Mouse (Mus musculus): Measurements from ENCODE around the gene Map1lc3b. TPM values are rescaled to one million over a fixed set of nuclear protein-coding genes. Genes with fewer than 3 reads are reported as not detected.
A peak's percentile ranks its signal among the peaks of the same experiment; 100 is the strongest.

The Map1lc3b gene
- polyA plus RNA-seq, 1 experiment = 195 TPM

DNA sequence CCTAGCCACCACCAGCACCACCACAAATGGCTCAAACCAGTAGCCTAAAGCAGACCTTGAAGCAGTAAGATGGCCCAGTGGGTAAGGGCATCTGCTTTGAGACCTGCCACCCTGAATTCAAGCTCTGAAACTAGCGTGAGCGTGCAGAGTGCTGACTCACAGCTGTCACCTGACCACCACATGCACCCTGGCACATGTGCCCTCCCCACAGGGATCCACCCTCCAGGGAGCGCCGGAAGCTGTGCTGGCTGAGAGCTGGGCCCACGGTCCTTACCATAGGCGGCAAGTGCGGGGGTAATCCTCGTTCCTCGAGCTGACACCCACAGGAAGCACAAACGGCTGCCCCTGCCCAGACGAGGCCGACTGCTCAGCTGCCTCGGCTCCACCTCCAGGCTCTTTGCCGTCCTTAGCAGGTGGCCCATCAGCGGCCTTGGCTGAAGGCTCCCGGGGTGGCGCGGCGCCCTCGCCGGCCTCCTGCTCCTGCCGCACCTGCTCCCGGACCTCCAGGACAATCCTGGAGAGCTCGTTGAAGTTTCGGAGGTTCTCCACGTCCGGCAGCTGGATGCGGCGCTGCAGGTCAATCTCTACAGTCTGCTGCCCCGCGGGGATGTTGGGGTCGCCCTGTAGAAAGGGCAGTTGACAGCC, 36.2 kb upstream of the Map1lc3b start:
- TF ChIP-seq POLR2A (IDR thresholded peaks at IDR 0.05; ENCODE audit: borderline replicate concordance, low read depth, low read length) = no peak
- TF ChIP-seq CTCF (IDR thresholded peaks at IDR 0.05; ENCODE audit: low read depth, low read length) = no peak
- Histone ChIP-seq H3K4me3 (ENCODE audit: insufficient read depth, low read length) (no peak overlapping the region), H3K27ac (ENCODE audit: insufficient read depth, low read depth, low read length) (peak overlapping the region; percentile 44), H3K4me1 (ENCODE audit: control insufficient read depth, insufficient read depth, low read length) (peaks cover 15% of the 10 kb centered on the region)

DNA sequence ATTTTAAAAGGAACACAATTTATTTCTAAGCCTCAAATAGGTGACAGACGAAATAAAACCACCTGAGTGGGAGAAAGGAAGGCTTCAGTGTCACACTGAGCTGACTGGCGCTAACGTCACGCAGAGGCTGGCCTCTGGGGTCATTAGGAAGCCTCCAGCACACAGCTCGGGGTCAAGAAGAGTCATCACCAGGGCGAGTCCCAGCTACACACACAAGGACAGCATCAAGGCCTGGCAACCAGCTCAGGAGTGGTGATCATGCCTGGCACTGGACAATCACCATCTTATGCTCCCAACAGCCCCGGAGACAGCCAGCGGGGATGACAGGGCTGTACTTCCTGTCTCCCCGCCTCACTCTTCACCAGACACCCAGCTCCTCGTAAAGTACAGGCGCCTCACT, 32.4 kb upstream of the Map1lc3b start:
- TF ChIP-seq CTCF (IDR thresholded peaks at IDR 0.05; ENCODE audit: low read depth, low read length) = no peak
- TF ChIP-seq POLR2A (IDR thresholded peaks at IDR 0.05; ENCODE audit: borderline replicate concordance, low read depth, low read length) = no peak
- Histone ChIP-seq H3K4me1 (ENCODE audit: control insufficient read depth, insufficient read depth, low read length) (peaks cover 15% of the 10 kb centered on the region), H3K4me3 (ENCODE audit: insufficient read depth, low read length) (no peak overlapping the region), H3K27ac (ENCODE audit: insufficient read depth, low read depth, low read length) (no peak overlapping the region)

DNA sequence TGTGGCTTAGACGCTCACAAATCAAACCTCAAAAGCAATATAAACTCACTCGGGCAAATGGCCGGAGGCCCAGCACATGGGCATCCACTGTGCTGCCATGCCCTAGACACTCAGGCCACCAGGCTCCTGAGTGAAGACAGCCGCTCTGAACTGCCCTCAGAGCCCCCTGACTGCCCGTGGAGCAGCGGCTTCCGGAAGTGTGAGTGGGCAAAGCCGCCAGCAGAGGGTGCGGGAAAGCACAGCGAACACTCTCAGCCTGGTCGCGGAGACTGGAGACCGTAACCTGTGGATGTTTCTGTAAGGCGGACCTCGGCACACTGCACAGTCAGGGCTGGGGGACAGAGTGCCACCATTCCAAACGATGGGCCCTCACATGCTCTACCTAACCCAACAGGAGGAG, 31.6 kb upstream of the Map1lc3b start:
- no peak overlapping the region for H3K4me3 ChIP-seq (ENCODE audit: insufficient read depth, low read length)
- no peak for TF ChIP-seq CTCF (IDR thresholded peaks at IDR 0.05; ENCODE audit: low read depth, low read length)
- no peak for TF ChIP-seq POLR2A (IDR thresholded peaks at IDR 0.05; ENCODE audit: borderline replicate concordance, low read depth, low read length)
- H3K27ac ChIP-seq (ENCODE audit: insufficient read depth, low read depth, low read length) = no peak overlapping the region
- peaks cover 12% of the 10 kb centered on the region for H3K4me1 ChIP-seq (ENCODE audit: control insufficient read depth, insufficient read depth, low read length)

- no peaks in the 10 kb centered on the region for H3K4me1 ChIP-seq (ENCODE audit: control insufficient read depth, insufficient read depth, low read length)
- no peak overlapping the region for H3K4me3 ChIP-seq (ENCODE audit: insufficient read depth, low read length)
- TF ChIP-seq POLR2A (IDR thresholded peaks at IDR 0.05; ENCODE audit: borderline replicate concordance, low read depth, low read length) (no peak), CTCF (IDR thresholded peaks at IDR 0.05; ENCODE audit: low read depth, low read length) (no peak)
- H3K27ac ChIP-seq (ENCODE audit: insufficient read depth, low read depth, low read length) = no peak overlapping the region
These were observed 30.4 kb upstream of the Map1lc3b start for GRCm38 (mm10) chr8:121559801-121560200.

DNA sequence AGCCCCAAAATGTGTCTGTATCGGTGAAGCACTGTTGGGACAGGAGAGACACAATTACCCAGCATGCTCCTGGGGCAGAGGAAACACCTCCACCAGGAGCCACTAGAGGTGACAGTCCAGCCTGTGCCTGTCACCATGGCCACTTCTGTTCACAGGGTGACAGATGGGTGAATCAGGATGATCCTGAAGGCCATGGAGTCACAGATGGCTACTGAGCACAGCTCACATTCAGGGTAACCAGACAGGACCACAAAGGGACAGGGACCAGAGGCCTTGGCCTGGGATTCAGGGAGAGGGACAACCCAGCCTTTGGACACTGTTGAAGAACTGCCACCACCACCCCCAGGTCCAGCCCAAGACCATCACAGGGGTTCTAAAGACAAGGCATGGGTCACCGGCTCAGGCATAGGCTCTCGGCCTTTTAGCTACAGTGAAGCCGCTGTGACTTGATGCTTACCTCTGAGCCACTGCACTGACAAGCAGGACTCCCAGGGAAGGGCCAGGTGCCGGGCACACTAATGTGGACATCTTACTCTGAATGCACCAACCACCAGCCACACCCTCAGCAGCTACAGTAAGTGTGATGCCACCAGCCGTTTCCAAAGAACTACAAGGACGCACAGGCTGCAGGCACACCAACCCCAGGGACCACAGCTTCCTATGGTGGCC, 29.6 kb upstream of the Map1lc3b start:
- no peaks in the 10 kb centered on the region for H3K4me1 ChIP-seq (ENCODE audit: control insufficient read depth, insufficient read depth, low read length)
- no peak overlapping the region for H3K27ac ChIP-seq (ENCODE audit: insufficient read depth, low read depth, low read length)
- no peak overlapping the region for H3K4me3 ChIP-seq (ENCODE audit: insufficient read depth, low read length)
- TF ChIP-seq CTCF (IDR thresholded peaks at IDR 0.05; ENCODE audit: low read depth, low read length) (no peak), POLR2A (IDR thresholded peaks at IDR 0.05; ENCODE audit: borderline replicate concordance, low read depth, low read length) (no peak)

DNA sequence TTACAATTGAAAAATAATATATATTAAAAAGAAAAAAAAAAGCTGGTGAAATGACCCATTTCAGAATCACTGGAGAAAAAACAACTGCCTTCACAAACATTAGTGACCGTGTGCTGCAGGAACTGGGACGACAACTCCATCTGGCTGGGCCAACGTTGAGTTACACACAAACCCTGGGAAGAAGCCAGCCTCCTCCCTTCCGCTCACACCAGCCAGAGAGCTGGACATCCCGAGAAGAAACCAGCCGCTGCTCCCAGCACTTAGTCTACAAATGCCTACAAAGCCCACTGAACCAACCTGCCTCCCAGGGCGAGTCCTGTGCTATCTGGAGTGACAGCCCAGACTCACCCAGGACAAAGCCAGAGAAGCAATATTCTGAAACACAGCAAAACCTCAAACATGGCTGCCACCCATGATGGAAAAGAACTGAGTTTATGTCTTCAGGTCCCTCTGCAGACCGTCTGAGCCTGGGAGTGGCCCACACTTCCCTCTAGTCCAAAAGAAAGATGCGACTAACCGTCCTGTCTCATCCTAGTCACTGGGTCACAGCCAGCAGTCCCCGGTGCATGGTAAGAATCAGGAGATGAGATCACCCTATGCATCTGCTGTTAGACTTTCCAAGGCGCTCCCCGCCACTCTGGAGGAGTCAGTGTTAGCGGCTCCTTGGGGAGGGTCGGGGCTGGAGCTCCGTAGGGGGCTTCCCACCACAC, 28.4 kb upstream of the Map1lc3b start:
- no peak overlapping the region for H3K27ac ChIP-seq (ENCODE audit: insufficient read depth, low read depth, low read length)
- H3K4me3 ChIP-seq (ENCODE audit: insufficient read depth, low read length) = no peak overlapping the region
- TF ChIP-seq CTCF (IDR thresholded peaks at IDR 0.05; ENCODE audit: low read depth, low read length) (no peak), POLR2A (IDR thresholded peaks at IDR 0.05; ENCODE audit: borderline replicate concordance, low read depth, low read length) (no peak)
- H3K4me1 ChIP-seq (ENCODE audit: control insufficient read depth, insufficient read depth, low read length) = peaks cover 4% of the 10 kb centered on the region; the same call in 1 of the 2 replicates

DNA sequence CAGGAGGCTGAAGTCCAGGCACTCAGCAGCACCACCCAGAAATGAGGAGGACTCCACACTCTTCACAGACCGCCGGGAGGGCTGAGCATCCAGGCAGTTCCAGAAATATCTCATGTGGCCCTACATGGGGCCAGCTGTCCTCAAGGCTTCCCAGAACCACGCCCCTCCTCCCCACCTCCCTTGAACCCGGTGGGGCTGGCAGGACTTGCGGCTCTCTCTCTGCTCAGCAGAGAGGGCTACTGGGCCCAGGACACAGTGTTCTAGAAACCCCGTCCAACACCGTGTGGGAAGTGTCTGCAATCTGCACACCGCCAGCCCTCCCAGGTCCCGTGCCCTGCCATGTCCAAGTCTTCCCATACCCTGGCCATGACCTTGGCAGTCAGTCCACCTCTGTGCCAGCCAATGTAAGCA, 27.2 kb upstream of the Map1lc3b start:
- peaks cover 4% of the 10 kb centered on the region; the same call in 1 of the 2 replicates for H3K4me1 ChIP-seq (ENCODE audit: control insufficient read depth, insufficient read depth, low read length)
- no peak overlapping the region for H3K4me3 ChIP-seq (ENCODE audit: insufficient read depth, low read length)
- H3K27ac ChIP-seq (ENCODE audit: insufficient read depth, low read depth, low read length) = no peak overlapping the region
- TF ChIP-seq POLR2A (IDR thresholded peaks at IDR 0.05; ENCODE audit: borderline replicate concordance, low read depth, low read length) = no peak
- no peak for TF ChIP-seq CTCF (IDR thresholded peaks at IDR 0.05; ENCODE audit: low read depth, low read length)

DNA sequence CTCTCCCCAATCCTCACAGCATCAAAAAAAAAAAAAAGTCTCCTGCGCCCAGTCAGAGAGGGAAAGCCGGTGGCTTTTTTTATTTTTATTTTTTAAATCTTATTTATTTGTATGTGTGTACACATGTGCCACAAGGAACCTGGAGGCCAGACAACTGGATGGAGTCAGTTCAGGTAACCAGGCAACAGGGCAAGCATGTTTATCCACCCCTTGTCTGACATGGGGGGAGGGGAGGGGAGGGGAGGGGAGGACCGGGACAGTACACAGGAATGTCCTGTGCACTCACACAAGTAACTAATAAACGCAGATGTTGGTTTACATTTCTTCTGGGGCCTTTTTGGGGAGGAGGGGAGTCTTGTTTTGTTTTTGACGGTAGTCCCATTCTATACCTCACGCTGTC, 26.5 kb upstream of the Map1lc3b start:
- TF ChIP-seq POLR2A (IDR thresholded peaks at IDR 0.05; ENCODE audit: borderline replicate concordance, low read depth, low read length) (no peak), CTCF (IDR thresholded peaks at IDR 0.05; ENCODE audit: low read depth, low read length) (no peak)
- H3K27ac ChIP-seq (ENCODE audit: insufficient read depth, low read depth, low read length) = no peak overlapping the region
- no peak overlapping the region for H3K4me3 ChIP-seq (ENCODE audit: insufficient read depth, low read length)
- H3K4me1 ChIP-seq (ENCODE audit: control insufficient read depth, insufficient read depth, low read length) = peaks cover 11% of the 10 kb centered on the region

- Histone ChIP-seq H3K4me3 (ENCODE audit: insufficient read depth, low read length) (no peak overlapping the region), H3K27ac (ENCODE audit: insufficient read depth, low read depth, low read length) (no peak overlapping the region), H3K4me1 (ENCODE audit: control insufficient read depth, insufficient read depth, low read length) (peaks cover 35% of the 10 kb centered on the region)
- TF ChIP-seq POLR2A (IDR thresholded peaks at IDR 0.05; ENCODE audit: borderline replicate concordance, low read depth, low read length) (no peak), CTCF (IDR thresholded peaks at IDR 0.05; ENCODE audit: low read depth, low read length) (no peak)
These were observed 21.8 kb upstream of the Map1lc3b start for GRCm38 (mm10) chr8:121568321-121568720.

- H3K27ac ChIP-seq (ENCODE audit: insufficient read depth, low read depth, low read length) = peak overlapping the region; percentile 5; the same call in 1 of the 2 replicates
- H3K4me1 ChIP-seq (ENCODE audit: control insufficient read depth, insufficient read depth, low read length) = peaks cover 45% of the 10 kb centered on the region
- peak overlapping the region; percentile 15 for H3K4me3 ChIP-seq (ENCODE audit: insufficient read depth, low read length)
- TF ChIP-seq POLR2A (IDR thresholded peaks at IDR 0.05; ENCODE audit: borderline replicate concordance, low read depth, low read length) (no peak), CTCF (IDR thresholded peaks at IDR 0.05; ENCODE audit: low read depth, low read length) (no peak)
These were observed 19.8 kb upstream of the Map1lc3b start for GRCm38 (mm10) chr8:121570335-121570734.
